Mouse (Mus musculus): ENCODE data around the gene 4933427I04Rik. TPM values are rescaled to one million over a fixed set of nuclear protein-coding genes. Genes with fewer than 3 reads are reported as not detected.

Gene 4933427I04Rik
- polyA plus RNA-seq (2015; fragmentation: Nextera tagmentation; extraction: Ambion mirVana) = 0.11 and 0.17 TPM in 2 replicates

GRCm38 (mm10) chr4:123859379-123859778 lies at the start of gene 4933427I04Rik:
4933427I04Rik (plus strand) TSS chr4:123859679.
- ATAC-seq (ENCODE audit: low FRiP score, low read depth) = no peak
- no peak within 1 kb of the TSS for H3K4me3 ChIP-seq
- H3K36me3 ChIP-seq = no peaks in the 10 kb centered on the region
- no peak within 1 kb of the TSS for H3K27ac ChIP-seq
- no peak within 1 kb of the TSS for H3K9ac ChIP-seq
- H3K4me1 ChIP-seq = no peaks in the 10 kb centered on the region
- WGBS = 80% methylated on average over 3 of the region's 3 CpGs
- H3K9me3 ChIP-seq = no peaks in the 10 kb centered on the region
- H3K4me2 ChIP-seq (replicated peaks) = no peak within 1 kb of the TSS
- H3K27me3 ChIP-seq = no peaks in the 10 kb centered on the region

- WGBS = 82% methylated on average over 12 of the region's 12 CpGs
Observed at GRCm38 (mm10) chr4:123810475-123811295, 48.8 kb upstream of the 4933427I04Rik start.

GRCm38 (mm10) chr4:123812525-123812924 lies 47.0 kb upstream of the 4933427I04Rik start:
- H3K36me3 ChIP-seq = no peaks in the 10 kb centered on the region
- H3K9me3 ChIP-seq = no peaks in the 10 kb centered on the region
- no peaks in the 10 kb centered on the region for H3K27me3 ChIP-seq
- H3K9ac ChIP-seq = no peak overlapping the region
- H3K4me2 ChIP-seq (replicated peaks) = no peak overlapping the region
- ATAC-seq (ENCODE audit: low FRiP score, low read depth) = no peak
- no peak overlapping the region for H3K4me3 ChIP-seq
- H3K27ac ChIP-seq = no peak overlapping the region
- no peaks in the 10 kb centered on the region for H3K4me1 ChIP-seq
- WGBS = 79% methylated on average over 3 of the region's 3 CpGs

More at GRCm38 (mm10) chr4:123810475-123811295, 48.8 kb upstream of the 4933427I04Rik start:
- no peak overlapping the region for H3K4me3 ChIP-seq
- H3K9me3 ChIP-seq = no peaks in the 10 kb centered on the region
- ATAC-seq (ENCODE audit: low FRiP score, low read depth) = no peak
- H3K4me2 ChIP-seq (replicated peaks) = no peak overlapping the region
- H3K27me3 ChIP-seq = no peaks in the 10 kb centered on the region
- no peak overlapping the region for H3K27ac ChIP-seq
- no peaks in the 10 kb centered on the region for H3K4me1 ChIP-seq
- no peaks in the 10 kb centered on the region for H3K36me3 ChIP-seq
- no peak overlapping the region for H3K9ac ChIP-seq

GRCm38 (mm10) chr4:123814030-123814501 lies 45.4 kb upstream of the 4933427I04Rik start:
- Histone ChIP-seq H3K4me2 (replicated peaks) (no peak overlapping the region), H3K9me3 (no peaks in the 10 kb centered on the region)

GRCm38 (mm10) chr4:123819093-123819610 lies 40.3 kb upstream of the 4933427I04Rik start:
- Histone ChIP-seq H3K4me1 (no peaks in the 10 kb centered on the region), H3K27me3 (no peaks in the 10 kb centered on the region), H3K4me2 (replicated peaks) (no peak overlapping the region), H3K27ac (no peak overlapping the region), H3K9ac (no peak overlapping the region), H3K9me3 (no peaks in the 10 kb centered on the region), H3K4me3 (no peak overlapping the region), H3K36me3 (no peaks in the 10 kb centered on the region)
- no peak for ATAC-seq (ENCODE audit: low FRiP score, low read depth)
- 36% methylated on average over 4 of the region's 4 CpGs for whole genome bisulfite sequencing

More at GRCm38 (mm10) chr4:123814030-123814501, 45.4 kb upstream of the 4933427I04Rik start:
- Histone ChIP-seq H3K9ac (no peak overlapping the region), H3K36me3 (no peaks in the 10 kb centered on the region), H3K27me3 (no peaks in the 10 kb centered on the region), H3K4me1 (no peaks in the 10 kb centered on the region), H3K4me3 (no peak overlapping the region), H3K27ac (no peak overlapping the region)
- 78% methylated on average over 7 of the region's 7 CpGs for WGBS
- ATAC-seq (ENCODE audit: low FRiP score, low read depth) = no peak

- H3K36me3 ChIP-seq = no peaks in the 10 kb centered on the region
- no peak overlapping the region for H3K9ac ChIP-seq
- no peak for ATAC-seq (ENCODE audit: low FRiP score, low read depth)
- H3K4me2 ChIP-seq (replicated peaks) = no peak overlapping the region
- no peaks in the 10 kb centered on the region for H3K9me3 ChIP-seq
- no peak overlapping the region for H3K4me3 ChIP-seq
- 88% methylated on average over 8 of the region's 8 CpGs for WGBS
- no peaks in the 10 kb centered on the region for H3K4me1 ChIP-seq
- H3K27ac ChIP-seq = no peak overlapping the region
- H3K27me3 ChIP-seq = no peaks in the 10 kb centered on the region
Observed at GRCm38 (mm10) chr4:123842126-123842525, 17.4 kb upstream of the 4933427I04Rik start.

GRCm38 (mm10) chr4:123856888-123857287 lies 2.6 kb upstream of the 4933427I04Rik start:
- H3K27ac ChIP-seq = no peak overlapping the region
- ATAC-seq (ENCODE audit: low FRiP score, low read depth) = no peak
- no peaks in the 10 kb centered on the region for H3K27me3 ChIP-seq
- H3K9me3 ChIP-seq = no peaks in the 10 kb centered on the region
- no peak overlapping the region for H3K4me2 ChIP-seq (replicated peaks)
- H3K4me3 ChIP-seq = no peak overlapping the region
- H3K36me3 ChIP-seq = no peaks in the 10 kb centered on the region
- WGBS = 78% methylated on average over 4 of the region's 4 CpGs
- H3K9ac ChIP-seq = no peak overlapping the region
- H3K4me1 ChIP-seq = no peaks in the 10 kb centered on the region

- H3K27me3 ChIP-seq = no peaks in the 10 kb centered on the region
- H3K9ac ChIP-seq = no peak overlapping the region
- no peak overlapping the region for H3K4me3 ChIP-seq
- no peak for ATAC-seq (ENCODE audit: low FRiP score, low read depth)
- H3K9me3 ChIP-seq = no peaks in the 10 kb centered on the region
- WGBS = 85% methylated on average over 7 of the region's 7 CpGs
- no peaks in the 10 kb centered on the region for H3K4me1 ChIP-seq
- no peaks in the 10 kb centered on the region for H3K36me3 ChIP-seq
- no peak overlapping the region for H3K4me2 ChIP-seq (replicated peaks)
- no peak overlapping the region for H3K27ac ChIP-seq
Observed at GRCm38 (mm10) chr4:123858090-123858489, 1.4 kb upstream of the 4933427I04Rik start.

- no peak overlapping the region for H3K27ac ChIP-seq
- H3K4me1 ChIP-seq = no peaks in the 10 kb centered on the region
- H3K4me2 ChIP-seq (replicated peaks) = no peak overlapping the region
- 59% methylated on average over 2 of the region's 2 CpGs for WGBS
- no peaks in the 10 kb centered on the region for H3K27me3 ChIP-seq
- H3K9me3 ChIP-seq = no peaks in the 10 kb centered on the region
- no peak overlapping the region for H3K9ac ChIP-seq
- ATAC-seq (ENCODE audit: low FRiP score, low read depth) = no peak
- H3K4me3 ChIP-seq = no peak overlapping the region
- no peaks in the 10 kb centered on the region for H3K36me3 ChIP-seq
Observed at GRCm38 (mm10) chr4:123859803-123860202, 324 bp downstream of the 4933427I04Rik start.

- H3K9me3 ChIP-seq = no peaks in the 10 kb centered on the region
- no peak overlapping the region for H3K4me3 ChIP-seq
- no peak overlapping the region for H3K4me2 ChIP-seq (replicated peaks)
- H3K4me1 ChIP-seq = no peaks in the 10 kb centered on the region
- no peaks in the 10 kb centered on the region for H3K27me3 ChIP-seq
- WGBS = 79% methylated on average over 5 of the region's 5 CpGs
- H3K36me3 ChIP-seq = no peaks in the 10 kb centered on the region
- no peak overlapping the region for H3K9ac ChIP-seq
- H3K27ac ChIP-seq = no peak overlapping the region
- ATAC-seq (ENCODE audit: low FRiP score, low read depth) = no peak
Observed at GRCm38 (mm10) chr4:123860621-123861020, 1.1 kb downstream of the 4933427I04Rik start.

GRCm38 (mm10) chr4:123893726-123894125 lies 34.2 kb downstream of the 4933427I04Rik start:
- Histone ChIP-seq H3K9me3 (no peaks in the 10 kb centered on the region), H3K4me1 (no peaks in the 10 kb centered on the region), H3K27me3 (no peaks in the 10 kb centered on the region), H3K27ac (no peak overlapping the region), H3K36me3 (no peaks in the 10 kb centered on the region), H3K9ac (no peak overlapping the region), H3K4me3 (no peak overlapping the region), H3K4me2 (replicated peaks) (no peak overlapping the region)
- WGBS = 96% methylated on average over 5 of the region's 5 CpGs
- ATAC-seq (ENCODE audit: low FRiP score, low read depth) = no peak

- no peaks in the 10 kb centered on the region for H3K9me3 ChIP-seq
- ATAC-seq (ENCODE audit: low FRiP score, low read depth) = no peak
Observed at GRCm38 (mm10) chr4:123894295-123894694, 34.8 kb downstream of the 4933427I04Rik start.

More at GRCm38 (mm10) chr4:123894295-123894694, 34.8 kb downstream of the 4933427I04Rik start:
- no peak overlapping the region for H3K4me3 ChIP-seq
- H3K27ac ChIP-seq = no peak overlapping the region
- no peak overlapping the region for H3K9ac ChIP-seq
- 87% methylated on average over 4 of the region's 4 CpGs for WGBS
- no peaks in the 10 kb centered on the region for H3K4me1 ChIP-seq
- no peaks in the 10 kb centered on the region for H3K36me3 ChIP-seq
- no peak overlapping the region for H3K4me2 ChIP-seq (replicated peaks)
- H3K27me3 ChIP-seq = no peaks in the 10 kb centered on the region
